Mouse (Mus musculus) small intestine, adult 2 months (tissue): ENCODE data around the gene Cdhr2.
A peak's percentile ranks its signal among the peaks of the same experiment; 100 is the strongest.

ENCODE experiments used
- CTCF ChIP-seq: fragments of 200-500 bp; IDR thresholded peaks from 2 replicates; pipeline ENCODE4 v1.5.1; 2012; ENCODE audit warnings: low read depth, mild to moderate bottlenecking, control low read depth, inconsistent platforms, low read length, moderate library complexity, mixed read lengths; ENCODE audit not compliant: insufficient replicate concordance, insufficient read length; ENCODE audit errors: extremely low read depth
- POLR2A ChIP-seq: fragments of 200-500 bp; IDR thresholded peaks from 2 replicates; pipeline ENCODE4 v1.6.1; 2012; ENCODE audit warnings: low read depth, mild to moderate bottlenecking, control low read depth, inconsistent platforms, low read length, moderate library complexity

GRCm38 (mm10) chr13:54758045-54758755 lies 56.9 kb downstream of the Cdhr2 start:
- TF ChIP-seq CTCF (peak; percentile 59; the same call in 1 of the 2 replicates), POLR2A (no peak)
